Mouse (Mus musculus) limb, embryonic 15.5 days (tissue): ENCODE measurements around the gene Srsf12. TPM values are rescaled to one million over a fixed set of nuclear protein-coding genes. Genes with fewer than 3 reads are reported as not detected.

Experiments used
- ATAC-seq: fragments of 200-750 bp; cut with Nextera tagmentation; 2 replicates; pipeline ENCODE4 v1.8.0; 2017; ENCODE audit warnings: low read depth, moderate TSS enrichment; ENCODE audit not compliant: insufficient number of reproducible peaks, low FRiP score, low TSS enrichment
- H3K27ac ChIP-seq: fragments of 300-500 bp; sonication (generic); 2 replicates; pipeline ENCODE4 v1.5.1; 2015; ENCODE audit warnings: moderate library complexity, mild to moderate bottlenecking, inconsistent platforms
- H3K27me3 ChIP-seq: fragments of 300-500 bp; sonication (generic); 2 replicates; pipeline ENCODE4 v1.6.1; 2015; ENCODE audit warnings: inconsistent platforms
- H3K36me3 ChIP-seq: fragments of 300-500 bp; sonication (generic); 2 replicates; pipeline ENCODE4 v1.6.1; 2015; ENCODE audit warnings: inconsistent platforms
- H3K4me1 ChIP-seq: fragments of 300-500 bp; sonication (generic); 2 replicates; pipeline ENCODE4 v1.6.1; 2015; ENCODE audit warnings: inconsistent platforms
- H3K4me2 ChIP-seq: fragments of 300-500 bp; sonication (generic); 2 replicates; pipeline ENCODE4 v1.6.1; 2015; ENCODE audit warnings: mild to moderate bottlenecking, inconsistent platforms
- H3K4me3 ChIP-seq: fragments of 300-500 bp; sonication (generic); 2 replicates; pipeline ENCODE4 v1.5.1; 2015; ENCODE audit warnings: mild to moderate bottlenecking, inconsistent platforms
- H3K9ac ChIP-seq: fragments of 300-500 bp; sonication (generic); 2 replicates; pipeline ENCODE4 v1.6.1; 2015; ENCODE audit warnings: inconsistent platforms
- H3K9me3 ChIP-seq: fragments of 300-500 bp; sonication (generic); 2 replicates; pipeline ENCODE4 v1.6.1; 2016; ENCODE audit warnings: inconsistent platforms
- WGBS: fragments of 180-500 bp; shearing (Covaris S2); methylation state at CpG from one replicate; pipeline ENCODE4 v1.1.7; 2015; 5-methylcytosine and 5-hydroxymethylcytosine counted together
- polyA plus RNA-seq: library from polyadenylated mRNA; unstranded; fragments of >200 nt; fragmentation: Nextera tagmentation; extraction: Ambion mirVana; gene quantifications from 2 replicates; pipeline ENCODE4 v1.2.1, GENCODE M21; 2015

Srsf12 gene
- polyA plus RNA-seq, 1 experiment from 2014 or later = 13.8 TPM

DNA sequence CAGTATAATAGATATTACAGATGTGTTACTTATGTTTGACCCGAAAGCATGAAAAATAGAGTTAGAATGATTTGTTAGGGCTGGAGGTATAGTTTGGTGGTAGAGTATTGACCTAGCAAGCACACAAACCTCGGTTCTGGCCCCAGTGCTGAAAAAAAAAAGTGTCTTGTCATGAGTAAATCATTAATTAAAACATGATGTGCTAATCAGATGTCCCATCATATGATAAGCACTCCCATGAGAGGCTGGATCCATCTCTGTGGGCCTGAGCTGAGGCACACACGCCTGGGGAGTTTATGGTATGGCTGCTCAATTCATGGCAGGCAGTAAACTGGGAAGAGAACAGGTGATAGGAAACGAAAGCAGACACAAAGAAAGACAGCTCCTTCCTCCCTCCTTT is 20.8 kb downstream of the Srsf12 start:
- H3K9ac ChIP-seq = no peak overlapping the region
- no peak overlapping the region for H3K27ac ChIP-seq
- H3K27me3 ChIP-seq = no peaks in the 10 kb centered on the region
- no peak overlapping the region for H3K4me2 ChIP-seq
- ATAC-seq = no peak
- WGBS = 74% methylated on average over 4 of the region's 4 CpGs
- no peaks in the 10 kb centered on the region; the same call in 1 of the 2 replicates for H3K36me3 ChIP-seq
- no peak overlapping the region for H3K4me3 ChIP-seq
- peaks cover under 1% of the 10 kb centered on the region; the same call in 1 of the 2 replicates for H3K4me1 ChIP-seq
- H3K9me3 ChIP-seq = no peaks in the 10 kb centered on the region

DNA sequence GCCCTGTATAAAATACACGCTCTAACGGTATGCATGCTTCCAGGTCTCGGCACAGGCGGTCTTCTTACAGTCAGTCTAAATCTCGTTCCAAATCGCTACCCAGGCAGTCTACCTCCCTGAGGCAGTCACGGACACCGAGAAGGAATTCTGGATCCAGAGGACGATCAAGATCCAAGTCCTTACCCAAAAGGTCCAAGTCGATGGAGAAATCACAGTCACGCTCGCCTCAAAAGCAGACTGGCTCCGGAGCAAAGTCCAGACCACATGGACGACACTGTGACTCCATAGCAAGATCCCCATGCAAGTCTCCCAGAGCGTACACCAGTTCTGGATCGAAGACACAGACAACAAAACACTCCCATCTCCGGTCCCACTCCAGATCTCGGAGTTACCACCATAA is 22.1 kb downstream of the Srsf12 start:
- ATAC-seq = no peak
- Histone ChIP-seq H3K9me3 (no peaks in the 10 kb centered on the region), H3K4me3 (no peak overlapping the region), H3K27me3 (no peaks in the 10 kb centered on the region), H3K4me2 (no peak overlapping the region), H3K9ac (no peak overlapping the region), H3K4me1 (no peaks in the 10 kb centered on the region), H3K27ac (no peak overlapping the region), H3K36me3 (no peaks in the 10 kb centered on the region; the same call in 1 of the 2 replicates)
- 85% methylated on average over 18 of the region's 18 CpGs for WGBS

DNA sequence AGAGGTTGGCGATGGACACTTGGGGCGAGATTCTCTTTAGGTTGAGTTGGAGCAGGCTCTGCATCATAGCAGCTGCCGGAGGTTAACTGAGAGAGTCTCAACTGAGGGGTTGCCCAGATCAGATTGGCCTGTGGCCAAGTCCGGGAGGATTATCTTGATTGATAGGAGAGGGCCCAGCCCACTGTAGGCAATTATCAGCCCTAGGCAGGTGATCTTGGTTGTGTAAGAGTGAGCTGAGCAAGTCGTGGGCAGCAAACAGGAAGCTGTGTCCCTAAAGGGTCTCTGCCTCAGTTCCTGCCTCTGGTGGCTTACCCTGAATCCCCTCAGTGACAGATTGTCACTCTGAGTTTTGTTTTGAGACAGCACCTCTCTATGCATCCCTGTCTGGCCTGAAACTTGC is 33.7 kb downstream of the Srsf12 start:
- Histone ChIP-seq H3K9ac (no peak overlapping the region), H3K27ac (no peak overlapping the region), H3K36me3 (peaks cover 36% of the 10 kb centered on the region), H3K9me3 (no peaks in the 10 kb centered on the region), H3K4me2 (no peak overlapping the region), H3K4me1 (peaks cover 22% of the 10 kb centered on the region), H3K27me3 (no peaks in the 10 kb centered on the region), H3K4me3 (no peak overlapping the region)
- no peak for ATAC-seq
- WGBS = 67% methylated on average over 5 of the region's 5 CpGs

DNA sequence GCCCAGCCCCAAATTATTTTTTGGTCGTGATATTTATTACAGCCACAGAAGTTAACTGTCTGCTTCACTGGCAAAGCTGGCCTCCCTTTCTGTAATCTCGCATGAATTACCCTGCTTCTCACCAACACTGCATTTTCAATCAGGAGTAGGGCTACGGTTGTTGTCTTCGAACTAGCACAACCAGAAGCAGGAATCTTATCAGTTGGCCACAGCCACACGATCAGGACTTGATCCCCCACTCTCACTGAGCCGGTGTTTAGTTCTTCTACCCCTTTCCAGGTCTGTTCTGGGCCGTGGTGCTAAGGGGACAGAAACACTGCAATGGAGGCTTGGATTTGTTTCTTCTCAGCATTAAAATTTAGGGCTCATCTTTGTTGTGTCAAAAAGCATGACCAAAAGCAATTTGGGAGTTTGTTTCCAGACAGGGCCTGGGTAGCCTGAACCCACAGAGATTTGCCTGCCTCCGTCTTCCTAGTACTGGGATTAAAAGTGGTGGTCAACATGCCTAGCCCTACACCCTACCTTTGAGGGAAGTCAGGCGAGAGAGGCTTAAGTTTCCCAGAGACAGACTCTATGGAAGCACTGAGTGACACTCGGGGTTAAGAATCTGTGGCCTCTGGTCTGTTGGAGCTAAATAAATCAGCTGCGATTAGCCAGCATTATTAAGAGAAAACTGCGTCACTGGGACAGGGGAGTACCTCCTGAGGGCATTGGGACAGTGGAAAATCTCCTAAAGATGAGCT is 34.4 kb downstream of the Srsf12 start:
- 0 out of 2 replicates have a peak overlapping the region, but pooled peaks have one; percentile 13 for H3K27ac ChIP-seq
- H3K4me2 ChIP-seq = no peak overlapping the region
- no peak for ATAC-seq
- no peak overlapping the region for H3K4me3 ChIP-seq
- WGBS = 80% methylated on average over 12 of the region's 12 CpGs
- peaks cover 22% of the 10 kb centered on the region for H3K4me1 ChIP-seq
- H3K9me3 ChIP-seq = no peaks in the 10 kb centered on the region
- H3K36me3 ChIP-seq = peaks cover 36% of the 10 kb centered on the region
- H3K9ac ChIP-seq = no peak overlapping the region
- H3K27me3 ChIP-seq = no peaks in the 10 kb centered on the region

DNA sequence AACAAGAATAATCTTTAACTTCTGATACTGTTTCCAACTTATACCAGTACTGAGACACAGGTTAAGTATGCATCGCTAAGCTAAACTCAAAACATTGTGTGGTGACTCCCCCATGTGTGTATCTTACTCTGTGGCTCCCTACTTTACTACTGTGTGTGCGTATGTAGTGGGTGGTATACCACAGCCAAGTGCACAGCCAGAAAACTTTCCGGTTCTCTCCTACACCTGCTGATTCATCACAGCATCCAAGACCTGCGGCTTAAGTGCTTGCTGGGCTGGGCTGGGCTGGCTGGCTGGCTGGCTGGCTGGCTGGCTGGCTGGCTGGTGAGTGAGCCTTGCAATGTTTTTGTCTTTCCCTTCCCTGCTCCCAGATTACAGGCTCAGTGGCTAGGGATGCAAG is 35.1 kb downstream of the Srsf12 start:
- Histone ChIP-seq H3K9ac (no peak overlapping the region), H3K27ac (no peak overlapping the region), H3K27me3 (no peaks in the 10 kb centered on the region), H3K4me1 (peaks cover 22% of the 10 kb centered on the region), H3K4me2 (no peak overlapping the region), H3K36me3 (peaks cover 34% of the 10 kb centered on the region), H3K4me3 (no peak overlapping the region), H3K9me3 (no peaks in the 10 kb centered on the region)
- ATAC-seq = no peak
- 90% methylated on average over 4 of the region's 4 CpGs for WGBS

DNA sequence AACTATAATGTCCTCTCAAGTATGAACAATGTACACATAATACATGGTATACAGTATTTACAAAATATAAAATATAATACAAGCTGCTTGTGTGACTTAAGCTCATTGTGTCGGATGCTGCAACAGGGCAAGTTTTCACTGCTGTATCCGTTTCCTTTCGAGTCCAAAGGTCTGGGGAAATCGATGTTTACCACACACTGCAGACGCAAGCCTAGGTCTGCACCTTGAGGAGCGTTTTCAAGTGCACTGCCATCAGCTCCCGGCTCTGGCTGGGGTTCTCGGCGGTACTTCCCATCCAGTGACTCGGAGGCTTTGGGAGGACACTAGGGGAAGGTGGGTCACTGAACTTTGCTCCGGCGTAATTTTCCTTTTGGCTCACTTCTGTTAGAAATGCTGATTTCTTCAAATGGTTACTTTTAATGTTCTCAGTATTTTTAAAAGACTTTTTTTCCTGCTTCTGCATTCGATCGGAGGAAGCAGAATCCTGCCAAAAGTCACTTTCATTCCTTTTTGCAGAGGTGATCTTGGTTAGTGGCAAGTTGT is 37.1 kb downstream of the Srsf12 start:
- H3K4me2 ChIP-seq = peak overlapping the region; percentile 49
- H3K4me1 ChIP-seq = peaks cover 24% of the 10 kb centered on the region
- ATAC-seq = no peak
- WGBS = 84% methylated on average over 14 of the region's 14 CpGs
- no peaks in the 10 kb centered on the region for H3K27me3 ChIP-seq
- peaks cover 34% of the 10 kb centered on the region for H3K36me3 ChIP-seq
- no peak overlapping the region for H3K9ac ChIP-seq
- H3K9me3 ChIP-seq = no peaks in the 10 kb centered on the region
- no peak overlapping the region for H3K27ac ChIP-seq
- peak overlapping the region; percentile 89; the same call in 1 of the 2 replicates for H3K4me3 ChIP-seq

DNA sequence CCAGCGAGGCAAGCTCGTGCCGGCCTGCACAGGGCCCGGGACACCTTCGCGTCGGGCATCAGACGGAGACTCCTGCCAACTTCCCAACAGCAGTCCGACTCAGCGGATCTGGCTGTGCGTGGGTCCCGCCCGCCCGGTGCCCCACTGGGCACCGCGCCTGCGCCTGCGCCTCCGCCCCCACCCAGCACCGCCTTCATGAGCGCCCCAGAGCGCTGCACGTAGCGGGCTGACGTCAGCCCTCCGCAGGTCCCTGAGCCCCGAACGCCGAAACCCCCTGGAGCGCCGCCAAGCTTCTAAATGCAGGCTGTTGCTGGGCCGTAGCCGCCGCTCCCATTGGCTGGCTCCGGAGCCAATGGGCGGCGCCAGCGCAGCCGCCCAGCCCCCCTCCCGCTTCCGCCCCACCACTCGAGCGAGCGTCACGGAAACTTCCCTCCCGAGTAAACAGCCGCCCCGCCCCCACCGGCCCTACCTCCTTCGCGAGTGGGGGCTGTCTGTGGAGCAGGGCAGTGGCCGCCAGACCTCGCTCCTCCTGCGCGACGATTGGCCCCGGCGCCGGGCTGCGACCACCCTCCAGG is 38.8 kb downstream of the Srsf12 start:
- Histone ChIP-seq H3K4me3 (peak overlapping the region; percentile 89), H3K4me2 (peak overlapping the region; percentile 49), H3K9ac (peak overlapping the region; percentile 98), H3K9me3 (no peaks in the 10 kb centered on the region), H3K27me3 (no peaks in the 10 kb centered on the region), H3K27ac (peak overlapping the region; percentile 100), H3K36me3 (peaks cover 31% of the 10 kb centered on the region), H3K4me1 (peaks cover 22% of the 10 kb centered on the region)
- peak; percentile 95 for ATAC-seq
- under 1% methylated on average over 56 of the region's 60 CpGs for WGBS

DNA sequence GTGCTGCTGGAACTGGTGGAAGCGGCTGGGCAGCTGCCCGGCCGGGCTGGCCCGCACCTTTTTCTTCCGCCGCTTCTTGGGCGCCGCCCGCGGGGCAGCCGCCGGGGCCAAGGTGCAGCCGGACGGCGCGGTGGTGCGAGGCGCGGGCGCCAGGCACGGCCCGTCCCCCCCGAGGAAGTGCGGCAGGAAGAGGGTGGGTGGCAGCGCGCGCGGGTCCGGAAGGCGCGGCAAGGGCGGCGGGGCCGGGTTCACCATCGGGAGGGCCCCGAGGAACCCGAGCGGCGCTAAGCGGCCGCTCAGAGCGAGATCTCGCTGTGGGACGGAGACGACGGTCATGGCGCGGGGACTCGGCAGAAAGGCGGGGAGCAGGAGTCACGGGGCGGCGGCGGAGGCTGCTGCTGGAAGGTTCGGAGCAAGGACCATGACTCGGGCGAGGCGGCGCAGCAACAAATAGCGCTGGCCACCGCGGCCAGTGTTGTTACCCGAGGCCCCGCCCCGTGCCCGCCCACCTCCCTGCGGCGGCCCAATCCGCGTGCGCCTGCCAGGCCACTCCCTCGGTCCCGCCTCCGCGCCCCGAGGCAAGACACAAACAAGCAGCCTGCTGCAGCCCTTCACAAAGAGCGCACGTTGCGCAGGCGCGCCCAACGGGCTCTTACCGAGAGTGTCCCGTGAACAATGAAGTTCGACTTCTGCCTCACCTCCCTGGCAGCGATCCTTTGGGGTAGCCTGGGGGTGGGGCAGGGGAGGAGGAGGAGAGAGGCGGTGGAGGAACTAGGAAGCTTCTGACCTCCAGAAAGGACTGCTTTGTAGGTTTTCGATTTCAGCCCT is 39.5 kb downstream of the Srsf12 start:
- Histone ChIP-seq H3K9me3 (no peaks in the 10 kb centered on the region), H3K4me1 (peaks cover 20% of the 10 kb centered on the region), H3K4me3 (peak overlapping the region; percentile 89), H3K27me3 (no peaks in the 10 kb centered on the region), H3K4me2 (peak overlapping the region; percentile 49), H3K36me3 (peaks cover 24% of the 10 kb centered on the region), H3K27ac (peak overlapping the region; percentile 100), H3K9ac (peak overlapping the region; percentile 98)
- under 1% methylated on average over 78 of the region's 88 CpGs for WGBS
- peak; percentile 90 for ATAC-seq

DNA sequence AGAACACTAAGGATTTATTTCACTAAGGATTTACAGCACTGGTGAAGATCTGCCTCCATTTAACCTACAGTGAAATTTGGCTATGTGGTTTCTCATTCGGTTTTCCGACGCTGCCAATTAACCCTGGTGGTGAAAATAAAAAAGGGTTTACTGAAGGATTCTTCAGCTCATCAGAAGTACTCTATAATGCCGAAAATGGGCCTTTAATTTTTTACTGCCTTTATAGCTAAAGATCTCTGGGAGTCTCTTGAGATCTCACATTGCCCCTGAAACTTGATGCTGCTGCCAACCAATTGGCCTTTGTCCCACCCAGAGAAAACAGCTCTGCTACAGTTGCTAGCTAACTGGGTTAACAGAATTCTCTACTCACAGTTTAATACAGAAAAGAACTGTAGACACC is 40.1 kb downstream of the Srsf12 start:
- Histone ChIP-seq H3K9ac (peak overlapping the region; percentile 33; the same call in 1 of the 2 replicates), H3K9me3 (no peaks in the 10 kb centered on the region), H3K27me3 (no peaks in the 10 kb centered on the region), H3K4me1 (peaks cover 20% of the 10 kb centered on the region), H3K4me2 (peak overlapping the region; percentile 46), H3K36me3 (peaks cover 19% of the 10 kb centered on the region), H3K27ac (peak overlapping the region; percentile 100), H3K4me3 (peak overlapping the region; percentile 89)
- WGBS = 2% methylated on average over 4 of the region's 4 CpGs
- ATAC-seq = no peak

DNA sequence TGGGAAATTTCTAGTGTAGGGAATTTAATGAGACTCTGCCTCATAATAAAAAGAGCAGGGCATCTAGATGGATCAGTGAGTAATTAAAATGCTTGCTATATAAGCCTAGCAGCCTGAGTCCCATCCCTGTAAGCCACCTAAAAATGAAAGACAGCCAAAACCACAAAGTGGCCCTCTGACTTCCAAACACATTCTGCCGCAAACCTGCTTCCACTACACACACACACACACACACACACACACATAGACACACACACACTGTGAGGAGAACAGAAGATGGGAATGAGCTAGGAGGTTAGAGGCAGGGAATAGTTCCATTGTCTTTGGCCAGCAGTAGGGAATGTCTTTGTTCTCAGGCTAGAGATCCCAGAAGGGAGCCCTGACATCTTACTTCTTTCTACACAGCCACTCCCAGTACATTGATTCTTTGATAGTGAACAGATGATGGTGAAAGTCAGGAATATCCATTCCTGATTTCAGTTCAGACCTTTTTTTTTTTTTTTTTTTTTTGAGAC is 41.0 kb downstream of the Srsf12 start:
- Histone ChIP-seq H3K27ac (no peak overlapping the region), H3K36me3 (peaks cover 11% of the 10 kb centered on the region), H3K4me3 (no peak overlapping the region), H3K9ac (no peak overlapping the region), H3K4me1 (peaks cover 17% of the 10 kb centered on the region), H3K9me3 (no peaks in the 10 kb centered on the region), H3K27me3 (no peaks in the 10 kb centered on the region), H3K4me2 (no peak overlapping the region)
- ATAC-seq = no peak
- WGBS = 75% methylated on average over 1 of the region's 1 CpGs

DNA sequence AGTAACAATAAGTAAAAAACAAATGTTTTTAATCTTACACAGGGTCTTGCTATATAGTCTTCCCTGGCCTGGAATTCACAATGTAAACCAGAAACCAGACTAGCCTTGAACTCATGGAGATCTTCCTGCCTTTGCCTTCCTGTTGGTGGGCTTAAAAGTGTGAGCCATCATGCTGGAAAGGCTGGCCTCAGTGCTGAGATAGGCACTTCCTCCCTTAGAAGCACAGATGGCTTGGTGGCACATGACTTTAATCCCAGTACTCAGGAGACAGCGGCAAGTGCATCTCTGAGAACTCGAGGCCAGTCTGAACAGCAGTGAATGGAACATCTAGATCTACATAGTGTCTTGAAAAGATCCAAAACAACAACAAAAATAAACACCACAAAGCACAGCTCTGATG is 42.1 kb downstream of the Srsf12 start:
- Histone ChIP-seq H3K9ac (no peak overlapping the region), H3K4me2 (no peak overlapping the region), H3K27ac (no peak overlapping the region), H3K9me3 (no peaks in the 10 kb centered on the region), H3K4me1 (peaks cover 7% of the 10 kb centered on the region), H3K36me3 (peaks cover 1% of the 10 kb centered on the region; the same call in 1 of the 2 replicates), H3K4me3 (no peak overlapping the region), H3K27me3 (no peaks in the 10 kb centered on the region)
- no peak for ATAC-seq
- 87% methylated on average over 2 of the region's 2 CpGs for WGBS
